Mouse (Mus musculus) adrenal gland, adult 2 months (tissue): ENCODE measurements at regions not wholly inside any gene's neighbourhood (a gene's known extent, or its start where the extent isn't known, plus 50 kb on each side); places are given as distances from the start of the nearest gene placed in this dataset.

ENCODE experiments used
- DNase-seq: peaks from one replicate; pipeline ENCODE4 v3.0.0; 2021

DNA sequence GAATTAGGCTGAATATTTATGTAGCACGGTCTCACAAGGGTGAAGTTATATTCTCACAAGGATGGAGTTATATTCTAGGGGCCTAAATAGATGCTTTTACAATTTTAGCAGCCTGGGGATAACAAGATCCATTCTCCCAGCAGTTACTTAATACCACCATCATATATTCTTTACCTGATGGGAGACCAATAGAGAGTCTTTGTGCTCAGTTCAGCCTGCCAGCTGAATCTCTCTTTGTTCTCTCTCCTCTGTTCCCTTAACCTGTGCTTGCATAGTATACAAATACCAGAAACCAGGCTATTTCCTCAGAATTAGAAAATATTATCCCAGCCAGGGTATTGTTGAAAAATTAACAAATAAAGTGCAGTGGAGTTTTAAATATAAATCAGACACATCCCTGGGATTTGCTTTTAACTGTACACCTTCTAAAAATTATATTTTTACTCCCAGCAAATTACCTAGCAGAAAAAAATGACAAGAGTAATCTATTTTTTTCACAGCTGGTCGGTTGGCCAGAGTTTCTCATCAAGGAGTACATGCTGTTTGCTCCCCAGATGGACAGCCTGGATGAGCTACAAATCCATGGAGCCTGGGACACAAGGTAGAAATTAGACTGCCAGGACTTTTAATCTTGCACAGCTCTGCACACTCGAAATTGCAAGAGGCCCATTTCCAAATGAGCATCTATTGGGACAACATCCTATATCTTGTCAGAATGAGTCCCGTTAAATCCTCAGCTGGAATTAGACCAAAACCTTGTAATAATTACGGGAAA is 281.0 kb upstream of the 4930452B06Rik start:
- no peak for DNase-seq

DNA sequence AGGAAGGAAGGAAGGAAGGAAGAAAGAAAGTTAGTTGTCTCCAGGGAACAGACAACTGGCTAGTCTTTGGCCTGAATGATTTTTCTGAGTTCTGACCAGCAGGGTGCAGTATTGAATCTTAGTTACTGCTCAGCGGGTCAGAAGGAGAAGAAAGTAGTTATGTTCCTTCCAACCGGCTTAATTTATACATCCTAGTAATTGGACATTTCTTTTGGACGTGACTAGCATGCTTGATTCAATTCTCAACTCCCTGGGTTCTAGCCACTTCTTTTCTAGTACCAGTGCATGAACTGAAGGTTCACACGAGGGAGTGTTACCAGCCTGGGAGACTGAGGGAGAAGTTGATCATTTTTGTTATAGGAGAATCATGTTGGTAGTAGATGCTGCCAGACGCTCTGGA is 269.1 kb upstream of the 4930452B06Rik start:
- DNase-seq: peak; percentile 16
